Mouse (Mus musculus) adrenal gland, postnatal 4 days (tissue): Measurements from ENCODE around the gene Sfn. TPM values are rescaled to one million over a fixed set of nuclear protein-coding genes. Genes with fewer than 3 reads are reported as not detected.

ENCODE experiments used
- DNase-seq, 2 experiments: peaks; one replicate each; pipeline ENCODE4 v3.0.0; 2021 to 2022; ENCODE audit warnings: low spot score in 2 of 2, mixed read lengths in 2 of 2
- total RNA-seq, 2 experiments: library from RNA; stranded (reverse); gene quantifications; 2 replicates each; pipeline ENCODE4 v1.2.3; 2021

Gene Sfn
- total RNA-seq, 2 experiments from 2014 or later: 3.7 to 4.3 TPM

GRCm38 (mm10) chr4:133584059-133584951, 17.7 kb downstream of the Sfn start, which contains the start of gene Gpn2:
TSS of gene Gpn2 (plus strand) at chr4:133584362.
- peak; percentile 41 to 69 for DNase-seq

DNA sequence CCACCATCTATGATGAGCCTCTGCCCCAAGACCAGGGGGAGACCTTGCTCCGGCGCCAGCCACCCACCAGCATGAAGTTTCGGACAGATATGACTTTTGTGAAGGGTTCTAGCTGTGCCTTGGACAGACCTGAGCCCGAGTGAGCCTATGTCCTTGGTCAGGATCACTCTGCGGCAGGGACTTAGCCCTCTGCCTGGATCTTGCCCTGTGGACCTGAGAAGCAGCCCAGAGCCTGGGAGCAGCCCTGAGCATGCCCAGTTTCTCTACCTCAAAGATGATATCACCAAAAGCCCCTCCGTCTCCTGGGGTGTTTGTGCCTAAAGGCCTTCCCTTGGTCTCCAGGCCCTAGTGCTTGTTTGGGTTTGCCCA, 18.3 kb downstream of the Sfn start:
- DNase-seq: no peak

GRCm38 (mm10) chr4:133577983-133578382, 24.0 kb downstream of the Sfn start:
- no peak for DNase-seq

GRCm38 (mm10) chr4:133574843-133575202, 27.1 kb downstream of the Sfn start:
- DNase-seq: no peak

GRCm38 (mm10) chr4:133574070-133574842, 27.7 kb downstream of the Sfn start, which contains the start of gene Gpatch3:
TSS of gene Gpatch3 (plus strand) at chr4:133574745.
- DNase-seq: peak; percentile 75 to 82

DNA sequence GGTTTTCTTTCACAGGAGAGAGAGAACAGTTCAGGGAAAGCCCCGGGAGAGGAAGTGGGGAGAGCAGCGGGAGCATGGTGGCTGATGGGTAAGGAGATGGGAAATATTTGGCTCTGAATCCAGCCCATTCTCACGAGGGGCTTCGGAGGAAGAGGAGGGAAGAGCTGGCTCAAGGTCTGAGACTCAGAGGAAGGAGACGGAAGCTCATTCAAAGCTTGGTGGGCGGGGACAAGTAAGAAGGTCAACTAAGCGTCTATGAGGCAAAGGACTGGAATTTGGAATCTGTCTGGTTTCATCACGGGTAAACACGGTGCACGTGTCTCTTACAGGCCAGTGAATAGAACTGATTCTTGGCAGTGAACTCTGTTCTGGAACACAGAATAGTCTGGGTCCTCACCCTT, 31.9 kb downstream of the Sfn start:
- DNase-seq: no peak

DNA sequence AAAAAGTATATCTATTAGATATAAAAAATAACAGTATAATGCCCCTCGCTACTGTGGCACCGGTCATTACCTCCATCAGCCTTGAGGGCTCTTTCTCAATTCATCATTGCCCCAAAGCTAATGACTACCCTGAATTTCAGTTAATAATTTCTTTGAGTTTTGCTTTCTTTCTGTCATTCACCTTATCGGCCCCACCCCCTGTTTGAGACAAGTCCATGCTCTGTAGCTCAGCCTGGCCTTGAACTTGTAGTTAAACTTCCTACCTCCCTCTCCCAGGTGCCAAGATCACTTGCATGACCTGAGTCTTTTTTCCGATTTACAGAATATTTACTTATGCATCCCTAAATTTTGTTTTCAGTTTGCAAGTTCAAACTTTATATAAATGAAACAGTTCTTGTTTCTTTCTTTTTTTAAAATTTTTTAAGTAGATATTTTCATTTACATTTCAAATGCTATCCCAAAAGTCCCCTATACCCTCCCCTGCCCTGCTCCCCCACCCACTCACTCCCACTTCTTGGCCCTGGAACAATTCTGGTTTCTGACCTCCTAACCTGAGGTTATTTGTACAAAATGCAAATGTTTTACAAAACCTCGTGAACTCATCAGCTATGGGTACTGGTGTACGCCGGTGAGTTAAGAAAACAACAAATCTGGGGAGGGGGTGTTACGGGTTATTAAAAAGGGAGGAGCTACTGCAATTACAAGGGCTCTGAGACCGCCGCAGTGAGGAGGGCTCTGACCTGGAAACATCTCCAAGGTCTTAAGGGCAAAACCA, 32.5 kb downstream of the Sfn start:
- no peak for DNase-seq

GRCm38 (mm10) chr4:133567251-133567650, 34.7 kb downstream of the Sfn start:
- DNase-seq: no peak

DNA sequence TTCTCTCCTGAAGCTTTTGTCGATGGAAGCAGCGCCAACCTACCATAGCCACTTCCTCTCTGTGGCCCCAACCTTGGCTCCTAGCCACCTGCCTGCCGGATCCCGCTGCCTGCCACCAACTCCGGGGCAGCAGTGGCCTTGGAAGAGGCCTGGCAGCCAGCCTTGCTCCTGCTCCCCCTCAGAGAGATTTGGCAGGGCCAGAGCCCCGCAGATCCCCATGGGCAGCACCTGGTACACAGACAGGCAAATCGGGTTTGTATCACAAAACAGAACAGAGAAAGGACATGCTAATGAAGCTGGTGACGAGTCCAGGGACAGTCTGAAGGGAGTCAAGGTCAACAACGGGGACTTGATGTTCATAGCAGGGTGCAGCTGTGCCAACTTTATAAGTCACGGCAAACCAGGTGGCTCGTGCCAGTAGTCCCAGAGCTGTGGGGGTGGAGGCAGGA, 38.8 kb downstream of the Sfn start:
- DNase-seq: peak; percentile 40 to 61

DNA sequence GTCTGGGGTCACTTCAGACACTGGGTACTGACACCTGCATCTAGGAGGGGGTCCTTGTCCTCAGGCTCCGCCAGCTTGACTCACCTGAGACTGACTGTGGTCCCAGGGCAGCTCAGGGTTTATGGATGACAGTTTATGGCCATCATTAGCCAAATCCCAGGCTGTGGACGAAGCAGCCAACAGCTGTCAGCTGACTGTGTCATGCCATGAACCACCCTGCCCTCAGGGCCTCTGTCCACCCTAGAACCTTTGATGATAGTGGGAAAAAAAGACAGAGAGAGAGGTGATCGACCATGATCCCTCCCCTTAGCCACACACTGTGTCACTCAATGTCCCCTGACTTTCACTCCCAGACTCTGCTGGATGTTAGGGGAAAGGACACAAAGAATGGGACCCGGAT, 40.3 kb downstream of the Sfn start:
- no peak for DNase-seq

DNA sequence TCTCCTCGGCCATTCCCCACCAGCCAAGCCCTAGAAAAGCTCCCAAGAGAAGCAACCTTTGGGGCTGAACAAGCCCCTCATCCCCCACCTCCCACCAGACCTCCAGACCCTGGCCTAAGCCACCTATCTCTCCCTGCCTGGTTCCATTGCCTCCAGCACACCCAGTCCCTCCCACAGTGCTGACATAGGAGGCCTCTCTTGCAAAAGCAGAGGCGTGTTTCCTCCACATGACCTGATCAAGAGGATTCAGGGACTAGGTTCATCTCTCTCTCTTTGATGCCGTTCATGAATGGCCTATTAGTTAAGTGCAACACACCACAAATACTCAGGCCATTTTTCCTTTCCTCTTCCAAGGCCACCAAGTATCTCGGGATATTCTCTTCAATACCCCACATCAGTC, 42.1 kb downstream of the Sfn start:
- DNase-seq: no peak

DNA sequence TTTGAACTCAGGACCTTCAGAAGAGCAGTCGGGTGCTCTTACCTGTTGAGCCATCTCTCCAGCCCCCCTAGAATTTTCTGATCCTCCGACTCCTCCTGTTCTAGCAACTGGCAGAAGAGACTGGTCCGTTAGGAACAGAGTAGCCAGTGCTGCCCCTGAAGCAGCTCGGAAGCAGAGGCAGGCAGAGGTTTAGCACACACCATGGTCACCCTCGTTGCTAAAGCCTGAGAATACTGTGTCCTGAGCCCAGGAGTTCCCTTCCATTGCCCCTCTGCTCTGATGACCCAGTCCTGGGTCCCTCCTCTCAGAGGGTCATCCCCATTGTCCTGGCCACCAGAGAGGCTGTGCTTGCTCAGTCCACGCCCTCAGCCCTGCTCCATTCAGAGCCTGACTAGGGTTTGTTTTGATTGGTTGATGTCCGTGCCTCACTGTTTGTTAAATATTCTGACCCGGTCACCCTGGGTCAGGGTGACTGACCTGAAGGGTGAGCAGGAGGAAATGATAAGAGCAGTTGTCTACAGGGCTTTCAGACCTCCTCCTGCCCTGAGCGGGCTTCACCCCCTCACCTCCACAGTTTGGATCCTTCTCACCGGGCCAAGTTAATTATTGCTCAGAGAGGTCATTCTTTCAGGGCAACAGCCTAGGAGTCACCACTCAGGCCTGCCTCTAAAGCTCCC, 44.8 kb downstream of the Sfn start:
- DNase-seq: no peak

- no peak for DNase-seq
Observed at GRCm38 (mm10) chr4:133553448-133554330, 48.3 kb downstream of the Sfn start.

GRCm38 (mm10) chr4:133552768-133553447, 49.1 kb downstream of the Sfn start, which contains the start of gene Nr0b2:
TSS of gene Nr0b2 (plus strand) at chr4:133553376.
- peak; percentile 38 to 50 for DNase-seq

DNA sequence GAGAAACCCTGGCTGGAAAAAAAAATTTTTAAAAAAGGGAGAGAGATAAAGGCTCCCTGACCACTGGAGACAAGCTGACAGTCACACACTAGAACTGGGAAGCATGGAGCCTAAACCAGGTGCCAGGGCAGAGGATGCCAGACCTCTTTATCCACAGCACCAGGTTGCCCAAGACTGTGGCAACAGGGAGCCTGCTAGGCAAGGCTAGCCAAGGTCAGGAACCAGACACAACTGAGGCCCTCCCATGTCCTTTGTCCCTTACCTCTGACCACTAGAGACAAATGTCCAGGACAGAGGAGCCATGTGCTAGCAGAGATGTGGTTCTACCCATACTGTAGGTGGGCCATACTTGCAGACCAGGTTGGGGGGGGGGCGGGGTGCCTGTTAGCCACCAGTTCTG, 49.9 kb downstream of the Sfn start:
- DNase-seq: no peak
